Mouse (Mus musculus) ES-E14 (cell line): ENCODE results near the gene Polr2a. TPM values are rescaled to one million over a fixed set of nuclear protein-coding genes. Genes with fewer than 3 reads are reported as not detected.
A peak's percentile ranks its signal among the peaks of the same experiment; 100 is the strongest.

Source experiments
- DNase-seq: peaks from one replicate; pipeline ENCODE4 v3.0.0-alpha.2; 2013; ENCODE audit warnings: low read depth, low spot score
- H3K27ac ChIP-seq: 2 replicates; pipeline ENCODE4 v1.5.1; 2012; ENCODE audit warnings: low read depth, mild to moderate bottlenecking, low read length, moderate library complexity, mixed read lengths; ENCODE audit not compliant: poor library complexity, insufficient read depth, severe bottlenecking
- H3K36me3 ChIP-seq: 2 replicates; pipeline ENCODE4 v1.6.1; 2012; ENCODE audit warnings: mild to moderate bottlenecking, low read length, moderate library complexity, mixed read lengths; ENCODE audit not compliant: control insufficient read depth, poor library complexity, insufficient read depth, severe bottlenecking
- H3K4me1 ChIP-seq, 2 experiments: fragments of 150-350 bp in 1 of 2; sonication (generic) in 1 of 2; 2 replicates each; pipeline ENCODE4 v1.6.1; 2012; ENCODE audit warnings: low read length in 2 of 2, mild to moderate bottlenecking in 1 of 2, mixed read lengths in 1 of 2; ENCODE audit not compliant: control insufficient read depth in 2 of 2, insufficient read depth in 2 of 2, poor library complexity in 1 of 2
- H3K4me3 ChIP-seq, 2 experiments: fragments of 150-350 bp in 1 of 2; sonication (generic) in 1 of 2; 2 replicates each; pipeline ENCODE4 v1.5.1; 2012; ENCODE audit warnings: low read length in 2 of 2, low read depth in 1 of 2, mild to moderate bottlenecking in 1 of 2, mixed read lengths in 1 of 2; ENCODE audit not compliant: insufficient read depth in 1 of 2, poor library complexity in 1 of 2, severe bottlenecking in 1 of 2
- H3K9ac ChIP-seq: 2 replicates; pipeline ENCODE4 v1.6.1; 2012; ENCODE audit warnings: low read depth, mild to moderate bottlenecking, low read length, mixed read lengths; ENCODE audit not compliant: poor library complexity, insufficient read depth, severe bottlenecking
- H3K9me3 ChIP-seq: fragments of 150-350 bp; sonication (generic); 2 replicates; pipeline ENCODE4 v1.6.1; 2012; ENCODE audit warnings: low read depth, mild to moderate bottlenecking, low read length; ENCODE audit not compliant: control insufficient read depth, insufficient read depth
- CHD2 ChIP-seq: IDR thresholded peaks from 2 replicates; pipeline ENCODE4 v1.6.1; 2014; ENCODE audit warnings: mild to moderate bottlenecking, low read depth, low read length, inconsistent platforms
- HCFC1 ChIP-seq: IDR thresholded peaks from 2 replicates; pipeline ENCODE4 v1.6.1; 2012; ENCODE audit warnings: low read length, inconsistent platforms, borderline replicate concordance; ENCODE audit not compliant: insufficient read depth
- MAFK ChIP-seq: IDR thresholded peaks from 2 replicates; pipeline ENCODE4 v1.6.1; 2014; ENCODE audit warnings: mild to moderate bottlenecking, low read depth, low read length, inconsistent platforms; ENCODE audit not compliant: insufficient read depth
- ZC3H11A ChIP-seq: IDR thresholded peaks from 2 replicates; pipeline ENCODE4 v1.6.1; 2012; ENCODE audit warnings: low read depth, mild to moderate bottlenecking, inconsistent platforms, low read length, borderline replicate concordance
- ZNF384 ChIP-seq: IDR thresholded peaks from 2 replicates; pipeline ENCODE4 v1.6.1; 2012; ENCODE audit warnings: low read depth, low read length, inconsistent platforms
- in situ Hi-C, 2 experiments: fragments of 600-800 bp; cut with MboI; formaldehyde crosslinking; loops; one replicate each; pipeline ENCODE4 v1.15.1; 2025; ENCODE audit warnings: low sequenced_read_pairs in 2 of 2, inconsistent platforms in 1 of 2; ENCODE audit not compliant: unreplicated experiment in 2 of 2
- total RNA-seq: library from RNA; depleted of rRNA; stranded (reverse); fragments of 300-350 nt; gene quantifications from 2 replicates; pipeline ENCODE4 v1.2.3, GENCODE M21; 2012

Polr2a gene
- total RNA-seq, 1 experiment = 74.2 TPM

- H3K9ac ChIP-seq = no peak overlapping the region
- H3K4me1 ChIP-seq = peaks cover 6 to 25% of the 10 kb centered on the region in 2 experiments; a peak in 2 of 4 replicates
- H3K4me3 ChIP-seq = no peak overlapping the region
- in situ Hi-C loops = no loop called here
- DNase-seq = no peak
- no peak overlapping the region for H3K27ac ChIP-seq
- H3K9me3 ChIP-seq = no peaks in the 10 kb centered on the region
- TF ChIP-seq MAFK (no peak), CHD2 (no peak), ZNF384 (no peak), HCFC1 (no peak), ZC3H11A (no peak)
- no peaks in the 10 kb centered on the region for H3K36me3 ChIP-seq
These were observed 16.5 kb upstream of the Polr2a start for GRCm38 (mm10) chr11:69774961-69775360.

- H3K9ac ChIP-seq = no peak overlapping the region
- H3K9me3 ChIP-seq = no peaks in the 10 kb centered on the region
- in situ Hi-C loops = no loop called here
- no peak overlapping the region for H3K4me3 ChIP-seq
- TF ChIP-seq MAFK (peak; percentile 36; the same call in 1 of the 2 replicates), CHD2 (no peak)
- no peak for DNase-seq
- no peak overlapping the region for H3K27ac ChIP-seq
- no peaks in the 10 kb centered on the region for H3K36me3 ChIP-seq
- H3K4me1 ChIP-seq = peaks cover 0 to 11% of the 10 kb centered on the region in 2 experiments; a peak in 2 of 4 replicates
These were observed 9.1 kb upstream of the Polr2a start for GRCm38 (mm10) chr11:69767625-69767909.

GRCm38 (mm10) chr11:69766872-69767624, 8.6 kb upstream of the Polr2a start:
- peaks cover 0 to 11% of the 10 kb centered on the region in 2 experiments; a peak in 2 of 4 replicates for H3K4me1 ChIP-seq
- in situ Hi-C loops = no loop called here
- H3K4me3 ChIP-seq = peak overlapping the region; percentile 84 to 93
- DNase-seq = no peak
- no peak for TF ChIP-seq CHD2
- no peak for TF ChIP-seq HCFC1
- TF ChIP-seq ZNF384 = no peak
- TF ChIP-seq MAFK = no peak
- no peak overlapping the region for H3K27ac ChIP-seq
- H3K36me3 ChIP-seq = no peaks in the 10 kb centered on the region
- H3K9ac ChIP-seq = no peak overlapping the region
- no peaks in the 10 kb centered on the region for H3K9me3 ChIP-seq

GRCm38 (mm10) chr11:69766126-69766609, 7.7 kb upstream of the Polr2a start:
- in situ Hi-C loops = no loop called here
- TF ChIP-seq CHD2 (no peak), HCFC1 (no peak), ZNF384 (no peak), ZC3H11A (no peak), MAFK (no peak)
- Histone ChIP-seq H3K9me3 (no peaks in the 10 kb centered on the region), H3K9ac (peak overlapping the region; percentile 77), H3K36me3 (no peaks in the 10 kb centered on the region), H3K27ac (no peak overlapping the region), H3K4me3 (peak overlapping the region; percentile 84 to 93), H3K4me1 (peaks cover 0 to 11% of the 10 kb centered on the region in 2 experiments; a peak in 2 of 4 replicates)
- no peak for DNase-seq
